Mouse (Mus musculus) forebrain, embryonic 10.5 days (tissue): Measurements from ENCODE around the gene Cntn4. TPM values are rescaled to one million over a fixed set of nuclear protein-coding genes. Genes with fewer than 3 reads are reported as not detected.

ENCODE experiments used
- DNase-seq: peaks from one replicate; pipeline ENCODE4 v3.0.0-alpha.2; 2017; ENCODE audit warnings: low spot score; ENCODE audit errors: extremely low spot score
- H3K27ac ChIP-seq: fragments of 300-500 bp; sonication (generic); 2 replicates; pipeline ENCODE4 v1.5.1; 2016; ENCODE audit warnings: mild to moderate bottlenecking
- H3K27me3 ChIP-seq: fragments of 300-500 bp; sonication (generic); 2 replicates; pipeline ENCODE4 v1.6.1; 2016; ENCODE audit warnings: mild to moderate bottlenecking; ENCODE audit not compliant: poor library complexity, severe bottlenecking
- H3K36me3 ChIP-seq: fragments of 300-500 bp; sonication (generic); replicated peaks from 2 replicates; pipeline ENCODE4 v1.6.1; 2016; ENCODE audit warnings: mild to moderate bottlenecking, moderate library complexity
- H3K4me1 ChIP-seq: fragments of 300-500 bp; sonication (generic); 2 replicates; pipeline ENCODE4 v1.6.1; 2016
- H3K4me3 ChIP-seq: fragments of 300-500 bp; sonication (generic); 2 replicates; pipeline ENCODE4 v1.5.1; 2016; ENCODE audit warnings: mild to moderate bottlenecking, moderate library complexity
- H3K9me3 ChIP-seq: fragments of 300-500 bp; sonication (generic); 2 replicates; pipeline ENCODE4 v1.6.1; 2016; ENCODE audit warnings: mild to moderate bottlenecking, moderate library complexity
- WGBS: fragments of 180-500 bp; shearing (Covaris S2); methylation state at CpG from one replicate; pipeline ENCODE4 v1.1.7; 2016; 5-methylcytosine and 5-hydroxymethylcytosine counted together
- polyA plus RNA-seq: library from polyadenylated mRNA; unstranded; fragments of >200 nt; fragmentation: Nextera tagmentation; extraction: Ambion mirVana; gene quantifications from 2 replicates; pipeline ENCODE4 v1.2.1, GENCODE M21; 2016

Cntn4 gene
- polyA plus RNA-seq, 1 experiment from 2014 or later, result 0.16 TPM

DNA sequence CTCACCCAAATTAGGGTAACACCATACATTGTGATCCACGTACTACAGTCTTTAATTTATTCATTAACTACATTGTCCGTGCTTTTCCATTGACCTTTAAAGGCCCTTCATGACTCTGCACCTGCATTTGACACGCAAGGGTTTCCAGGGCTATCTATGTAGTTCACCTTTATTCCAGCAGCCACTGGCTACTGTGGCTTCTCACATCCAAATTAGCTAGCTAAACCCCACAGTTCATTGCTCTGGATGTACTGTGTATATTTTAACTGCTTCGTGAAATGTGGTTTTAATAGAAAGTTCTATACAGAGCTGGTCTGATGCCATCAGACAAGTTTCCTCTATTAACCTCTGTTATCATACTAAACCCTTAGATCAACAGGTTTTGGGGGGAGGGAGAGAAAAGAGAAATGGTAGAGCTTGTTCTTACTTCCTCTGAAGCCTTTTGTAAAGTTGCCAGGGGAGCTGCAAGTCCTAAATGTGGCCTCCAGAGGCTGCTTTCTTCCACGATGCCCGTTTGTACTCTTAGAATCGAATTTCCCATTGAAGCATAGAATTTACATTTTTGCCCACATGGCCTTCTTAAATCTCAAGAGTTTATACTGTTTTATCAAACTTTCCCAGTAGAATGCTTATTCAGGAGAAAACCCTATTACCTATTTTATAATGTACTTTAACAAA, 1066.2 kb downstream of the Cntn4 start:
- no peak for DNase-seq
- no peaks in the 10 kb centered on the region for H3K27me3 ChIP-seq
- 81% methylated on average over 7 of the region's 7 CpGs for WGBS
- no peaks in the 10 kb centered on the region for H3K4me1 ChIP-seq
- no peaks in the 10 kb centered on the region for H3K9me3 ChIP-seq
- H3K36me3 ChIP-seq, result no peaks in the 10 kb centered on the region
- no peak overlapping the region for H3K4me3 ChIP-seq
- H3K27ac ChIP-seq, result no peak overlapping the region

DNA sequence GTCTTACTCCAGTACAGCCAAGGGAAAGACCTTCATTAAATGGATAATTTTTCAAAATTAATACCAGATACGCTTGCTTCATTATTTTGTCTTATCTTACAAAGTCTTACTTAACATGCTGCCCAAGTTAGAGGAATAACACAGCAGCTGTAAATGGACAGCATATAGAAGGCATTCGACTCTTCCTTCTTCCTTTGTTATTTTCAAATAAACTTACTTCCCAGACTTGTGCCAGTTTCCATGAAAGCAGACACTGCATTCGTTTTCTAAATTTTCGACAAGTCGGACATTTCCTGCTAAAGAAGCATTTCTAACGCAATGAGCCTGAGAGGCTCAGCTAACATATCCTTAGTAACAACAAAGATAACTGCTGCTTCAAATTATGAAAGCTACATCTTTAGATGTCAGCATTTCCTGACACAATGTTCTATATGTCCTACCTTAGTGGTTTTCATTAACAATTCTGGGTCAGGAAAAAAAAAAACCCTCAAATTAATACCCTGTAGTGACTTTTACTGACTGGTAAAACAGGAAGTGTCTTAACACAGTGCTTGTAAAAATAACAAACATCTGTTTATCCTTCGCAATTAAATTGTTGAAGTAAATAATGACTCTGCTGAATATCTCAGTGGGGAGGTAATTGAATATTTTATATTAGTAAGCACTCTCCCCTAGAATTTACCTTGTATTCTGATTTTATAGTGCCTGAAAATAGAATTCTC, 1068.4 kb downstream of the Cntn4 start:
- no peak for DNase-seq
- Histone ChIP-seq H3K27ac (no peak overlapping the region), H3K27me3 (no peaks in the 10 kb centered on the region), H3K4me3 (no peak overlapping the region), H3K4me1 (no peaks in the 10 kb centered on the region), H3K9me3 (no peaks in the 10 kb centered on the region), H3K36me3 (no peaks in the 10 kb centered on the region)
- WGBS, result 81% methylated on average over 7 of the region's 7 CpGs

DNA sequence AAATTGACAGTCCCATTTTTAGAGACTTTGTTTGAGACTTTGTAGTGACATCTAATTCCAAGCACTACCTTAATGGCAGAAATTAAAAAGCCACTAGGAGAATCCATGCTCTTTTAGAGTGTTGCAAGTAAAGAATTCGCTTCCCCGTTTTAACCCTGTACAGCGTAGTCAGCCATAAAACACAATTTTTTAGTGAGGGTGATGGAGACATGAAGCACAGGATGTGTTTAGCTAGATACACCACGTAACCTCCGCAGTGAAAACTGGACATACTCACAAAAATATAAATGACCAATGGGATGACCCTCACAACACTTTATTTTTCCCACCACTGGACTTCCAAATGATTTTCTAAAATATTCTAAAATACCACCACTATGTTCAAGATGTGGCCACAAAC, 1069.8 kb downstream of the Cntn4 start:
- Histone ChIP-seq H3K27ac (no peak overlapping the region), H3K36me3 (no peaks in the 10 kb centered on the region), H3K27me3 (no peaks in the 10 kb centered on the region), H3K9me3 (no peaks in the 10 kb centered on the region), H3K4me3 (no peak overlapping the region), H3K4me1 (no peaks in the 10 kb centered on the region)
- DNase-seq, result no peak
- 91% methylated on average over 5 of the region's 5 CpGs for WGBS

DNA sequence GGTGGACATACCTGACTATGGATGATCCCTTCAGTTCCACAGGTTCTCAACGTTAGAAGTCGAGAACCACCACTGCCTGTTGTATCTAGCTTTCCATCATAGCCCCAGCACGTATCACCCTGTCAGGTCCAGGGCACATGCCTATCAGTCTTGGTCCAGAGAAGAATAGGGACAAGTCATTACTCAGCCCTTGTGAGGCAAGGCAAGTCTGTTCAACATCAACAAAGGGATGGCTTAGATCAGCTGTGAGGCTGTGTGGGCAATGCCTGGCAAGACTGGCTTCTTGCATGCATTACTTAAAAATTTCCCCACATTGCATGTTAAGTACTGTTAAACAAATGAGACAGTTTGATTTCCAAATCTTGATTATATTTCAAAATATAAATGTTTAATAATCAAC, 1070.3 kb downstream of the Cntn4 start:
- Histone ChIP-seq H3K27ac (no peak overlapping the region), H3K9me3 (no peaks in the 10 kb centered on the region), H3K36me3 (no peaks in the 10 kb centered on the region), H3K4me3 (no peak overlapping the region), H3K4me1 (no peaks in the 10 kb centered on the region), H3K27me3 (no peaks in the 10 kb centered on the region)
- DNase-seq, result no peak
- WGBS, result 87% methylated on average over 3 of the region's 3 CpGs
